Mouse (Mus musculus) ES-E14 (cell line): ENCODE measurements around the gene Smco2. TPM values are rescaled to one million over a fixed set of nuclear protein-coding genes. Genes with fewer than 3 reads are reported as not detected.

Experiments used
- DNase-seq: peaks from one replicate; pipeline ENCODE4 v3.0.0-alpha.2; 2013; ENCODE audit warnings: low read depth, low spot score
- H3K27ac ChIP-seq: 2 replicates; pipeline ENCODE4 v1.5.1; 2012; ENCODE audit warnings: low read depth, mild to moderate bottlenecking, low read length, moderate library complexity, mixed read lengths; ENCODE audit not compliant: poor library complexity, insufficient read depth, severe bottlenecking
- H3K36me3 ChIP-seq: 2 replicates; pipeline ENCODE4 v1.6.1; 2012; ENCODE audit warnings: mild to moderate bottlenecking, low read length, moderate library complexity, mixed read lengths; ENCODE audit not compliant: control insufficient read depth, poor library complexity, insufficient read depth, severe bottlenecking
- H3K4me1 ChIP-seq, 2 experiments: fragments of 150-350 bp in 1 of 2; sonication (generic) in 1 of 2; 2 replicates each; pipeline ENCODE4 v1.6.1; 2012; ENCODE audit warnings: low read length in 2 of 2, mild to moderate bottlenecking in 1 of 2, mixed read lengths in 1 of 2; ENCODE audit not compliant: control insufficient read depth in 2 of 2, insufficient read depth in 2 of 2, poor library complexity in 1 of 2
- H3K4me3 ChIP-seq, 2 experiments: fragments of 150-350 bp in 1 of 2; sonication (generic) in 1 of 2; 2 replicates each; pipeline ENCODE4 v1.5.1; 2012; ENCODE audit warnings: low read length in 2 of 2, low read depth in 1 of 2, mild to moderate bottlenecking in 1 of 2, mixed read lengths in 1 of 2; ENCODE audit not compliant: insufficient read depth in 1 of 2, poor library complexity in 1 of 2, severe bottlenecking in 1 of 2
- H3K9ac ChIP-seq: 2 replicates; pipeline ENCODE4 v1.6.1; 2012; ENCODE audit warnings: low read depth, mild to moderate bottlenecking, low read length, mixed read lengths; ENCODE audit not compliant: poor library complexity, insufficient read depth, severe bottlenecking
- H3K9me3 ChIP-seq: fragments of 150-350 bp; sonication (generic); 2 replicates; pipeline ENCODE4 v1.6.1; 2012; ENCODE audit warnings: low read depth, mild to moderate bottlenecking, low read length; ENCODE audit not compliant: control insufficient read depth, insufficient read depth
- CHD2 ChIP-seq: IDR thresholded peaks from 2 replicates; pipeline ENCODE4 v1.6.1; 2014; ENCODE audit warnings: mild to moderate bottlenecking, low read depth, low read length, inconsistent platforms
- HCFC1 ChIP-seq: IDR thresholded peaks from 2 replicates; pipeline ENCODE4 v1.6.1; 2012; ENCODE audit warnings: low read length, inconsistent platforms, borderline replicate concordance; ENCODE audit not compliant: insufficient read depth
- MAFK ChIP-seq: IDR thresholded peaks from 2 replicates; pipeline ENCODE4 v1.6.1; 2014; ENCODE audit warnings: mild to moderate bottlenecking, low read depth, low read length, inconsistent platforms; ENCODE audit not compliant: insufficient read depth
- ZC3H11A ChIP-seq: IDR thresholded peaks from 2 replicates; pipeline ENCODE4 v1.6.1; 2012; ENCODE audit warnings: low read depth, mild to moderate bottlenecking, inconsistent platforms, low read length, borderline replicate concordance
- ZNF384 ChIP-seq: IDR thresholded peaks from 2 replicates; pipeline ENCODE4 v1.6.1; 2012; ENCODE audit warnings: low read depth, low read length, inconsistent platforms
- in situ Hi-C, 2 experiments: fragments of 600-800 bp; cut with MboI; formaldehyde crosslinking; loops; one replicate each; pipeline ENCODE4 v1.15.1; 2025; ENCODE audit warnings: low sequenced_read_pairs in 2 of 2, inconsistent platforms in 1 of 2; ENCODE audit not compliant: unreplicated experiment in 2 of 2
- total RNA-seq: library from RNA; depleted of rRNA; stranded (reverse); fragments of 300-350 nt; gene quantifications from 2 replicates; pipeline ENCODE4 v1.2.3, GENCODE M21; 2012

Smco2 gene
- total RNA-seq, 1 experiment: not detected

GRCm38 (mm10) chr6:146835784-146836183, 14.1 kb upstream of the Smco2 start:
- no peak overlapping the region for H3K27ac ChIP-seq
- in situ Hi-C loops: no loop called here
- no peaks in the 10 kb centered on the region for H3K9me3 ChIP-seq
- no peak for DNase-seq
- H3K4me1 ChIP-seq: no peaks in the 10 kb centered on the region
- H3K9ac ChIP-seq: no peak overlapping the region
- TF ChIP-seq ZNF384 (no peak), MAFK (no peak), CHD2 (no peak), ZC3H11A (no peak), HCFC1 (no peak)
- H3K4me3 ChIP-seq: no peak overlapping the region
- H3K36me3 ChIP-seq: no peaks in the 10 kb centered on the region

DNA sequence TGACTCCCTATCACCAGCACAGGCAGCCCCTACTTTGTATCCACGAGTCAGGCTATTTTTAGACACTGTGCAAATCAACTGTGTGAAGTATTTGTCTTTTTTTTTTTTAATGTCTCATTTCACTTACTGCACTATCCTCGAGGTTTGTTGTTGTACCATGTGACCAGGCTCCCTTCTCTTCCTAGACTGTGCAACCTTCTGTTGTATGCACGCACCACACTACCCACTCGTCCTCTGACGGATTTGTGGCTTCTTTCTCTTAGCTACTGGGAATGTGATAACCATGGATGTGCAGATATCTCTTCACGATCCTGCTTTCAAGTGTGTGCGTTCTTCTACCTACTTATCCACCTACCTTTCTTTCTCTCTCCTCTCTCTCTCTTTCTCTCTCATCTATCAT, 12.6 kb upstream of the Smco2 start:
- TF ChIP-seq MAFK: no peak
- TF ChIP-seq ZNF384: no peak
- no peak for TF ChIP-seq CHD2
- TF ChIP-seq ZC3H11A: no peak
- no peak for TF ChIP-seq HCFC1
- Histone ChIP-seq H3K4me1 (no peaks in the 10 kb centered on the region), H3K9me3 (no peaks in the 10 kb centered on the region), H3K36me3 (no peaks in the 10 kb centered on the region), H3K27ac (no peak overlapping the region), H3K9ac (no peak overlapping the region), H3K4me3 (no peak overlapping the region)
- DNase-seq: no peak
- in situ Hi-C loops: no loop called here

DNA sequence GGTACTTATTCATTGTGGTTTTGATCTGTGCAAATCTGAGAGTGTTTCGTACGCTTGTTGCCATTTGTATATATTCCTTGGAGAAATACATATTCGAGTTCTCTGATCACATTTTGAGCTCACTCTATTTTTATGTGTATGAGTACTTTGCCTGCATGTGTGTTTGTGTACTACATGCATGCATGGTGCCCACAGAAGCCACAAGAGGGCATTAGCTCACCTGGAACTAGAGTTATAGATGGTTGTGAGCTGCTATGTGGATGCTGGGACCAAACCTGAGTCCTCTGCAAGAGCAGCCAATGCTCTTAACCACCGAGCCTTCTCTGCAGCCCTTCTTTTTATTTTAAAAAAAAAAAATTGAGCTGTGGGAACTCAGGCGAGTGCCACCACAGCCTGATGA, 11.5 kb upstream of the Smco2 start:
- in situ Hi-C loops: no loop called here
- DNase-seq: no peak
- Histone ChIP-seq H3K4me1 (no peaks in the 10 kb centered on the region), H3K9me3 (no peaks in the 10 kb centered on the region), H3K27ac (no peak overlapping the region), H3K4me3 (no peak overlapping the region), H3K9ac (no peak overlapping the region), H3K36me3 (no peaks in the 10 kb centered on the region)
- TF ChIP-seq ZNF384: no peak
- TF ChIP-seq HCFC1: no peak
- TF ChIP-seq CHD2: no peak
- no peak for TF ChIP-seq ZC3H11A
- no peak for TF ChIP-seq MAFK

DNA sequence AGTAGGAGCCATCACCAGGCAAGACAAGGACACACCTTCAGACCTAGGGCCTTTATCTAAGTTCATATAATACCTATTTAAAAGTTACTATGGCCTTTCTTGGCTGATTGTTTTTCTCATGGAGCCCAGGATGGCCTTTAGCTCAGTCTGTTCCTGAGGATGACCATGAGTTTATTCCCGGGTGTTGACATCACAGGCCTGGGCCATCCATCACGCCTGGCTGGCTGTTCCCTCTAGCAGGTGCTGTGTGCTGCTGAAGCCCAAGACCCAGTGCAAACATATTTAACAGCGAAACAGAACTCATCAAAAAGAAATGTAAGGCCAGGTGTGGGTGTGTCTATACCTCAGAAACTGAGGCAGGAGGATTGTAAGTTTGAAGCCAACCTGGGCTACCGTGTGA, 11.0 kb upstream of the Smco2 start:
- no peak overlapping the region for H3K4me3 ChIP-seq
- DNase-seq: no peak
- H3K4me1 ChIP-seq: no peaks in the 10 kb centered on the region
- no peak for TF ChIP-seq MAFK
- TF ChIP-seq ZC3H11A: no peak
- TF ChIP-seq ZNF384: no peak
- no peak for TF ChIP-seq CHD2
- TF ChIP-seq HCFC1: no peak
- in situ Hi-C loops: no loop called here
- no peak overlapping the region for H3K27ac ChIP-seq
- H3K9me3 ChIP-seq: no peaks in the 10 kb centered on the region
- no peak overlapping the region for H3K9ac ChIP-seq
- H3K36me3 ChIP-seq: no peaks in the 10 kb centered on the region

- H3K4me1 ChIP-seq: peaks cover 0 to 3% of the 10 kb centered on the region in 2 experiments; a peak in 1 of 4 replicates
- no peak for DNase-seq
- no peak for TF ChIP-seq HCFC1
- no peak for TF ChIP-seq CHD2
- TF ChIP-seq ZNF384: no peak
- no peak for TF ChIP-seq MAFK
- TF ChIP-seq ZC3H11A: no peak
- H3K9ac ChIP-seq: no peak overlapping the region
- H3K4me3 ChIP-seq: no peak overlapping the region
- H3K27ac ChIP-seq: no peak overlapping the region
- in situ Hi-C loops: no loop called here
- no peaks in the 10 kb centered on the region for H3K9me3 ChIP-seq
- H3K36me3 ChIP-seq: no peaks in the 10 kb centered on the region
Measured at GRCm38 (mm10) chr6:146844867-146845266, 5.0 kb upstream of the Smco2 start.
